Mouse (Mus musculus): ENCODE measurements around the gene AC109138.7. TPM values are rescaled to one million over a fixed set of nuclear protein-coding genes. Genes with fewer than 3 reads are reported as not detected.

AC109138.7 gene
- total RNA-seq (2023): not detected

GRCm38 (mm10) chr19:4214071-4214770 lies at the start of gene AC109138.7, which contains the start of gene Clcf1:
Gene AC109138.7 (plus strand): TSS chr19:4214357.
Gene Clcf1 (plus strand): TSS chr19:4214238.

GRCm38 (mm10) chr19:4175368-4175947 lies 38.7 kb upstream of the AC109138.7 start, which contains the start of gene Carns1:
Gene Carns1 (minus strand): TSS chr19:4175479.

GRCm38 (mm10) chr19:4190831-4191334 lies 23.3 kb upstream of the AC109138.7 start, which contains the start of gene Tbc1d10c:
Gene Tbc1d10c (minus strand): TSS chr19:4191284.

GRCm38 (mm10) chr19:4191528-4192250 lies 22.5 kb upstream of the AC109138.7 start, which contains the start of gene Ppp1ca:
Gene Ppp1ca (plus strand): TSS chr19:4192065.

GRCm38 (mm10) chr19:4201291-4201909 lies 12.8 kb upstream of the AC109138.7 start, which contains the start of gene Rad9a:
Gene Rad9a (minus strand): TSS chr19:4201662.

GRCm38 (mm10) chr19:4231253-4232185 lies 17.4 kb downstream of the AC109138.7 start, which contains the start of gene Pold4:
Gene Pold4 (plus strand): TSS chr19:4231899.

GRCm38 (mm10) chr19:4268566-4269361 lies 54.6 kb downstream of the AC109138.7 start, which contains the start of gene Ssh3:
Gene Ssh3 (minus strand): TSS chr19:4269180.

Other genes starting within 250 kb of the AC109138.7 start
- gene Aldh3b2, start 242.0 kb upstream of the AC109138.7 start, total RNA-seq (2023): not detected
- not detected for gene Acy3, start 227.8 kb upstream of the AC109138.7 start, total RNA-seq (2023)
- not detected for gene Tbx10, start 221.6 kb upstream of the AC109138.7 start, total RNA-seq (2023)
- gene Nudt8, start 213.8 kb upstream of the AC109138.7 start, total RNA-seq (2023): 8.7 TPM
- gene Gm49405, start 213.7 kb upstream of the AC109138.7 start, total RNA-seq (2023): 2.3 TPM
- gene Doc2g, start 211.0 kb upstream of the AC109138.7 start, total RNA-seq (2023): 5.1 TPM
- gene Ndufv1, start 201.6 kb upstream of the AC109138.7 start, total RNA-seq (2023): 109 TPM
- 191 TPM for gene Gstp1, start 176.4 kb upstream of the AC109138.7 start, total RNA-seq (2023)
- 32.5 TPM for gene Gstp2, start 168.3 kb upstream of the AC109138.7 start, total RNA-seq (2023)
- gene Gstp3, start 154.8 kb upstream of the AC109138.7 start, total RNA-seq (2023): 26.6 TPM
- not detected for gene Cabp2, start 132.8 kb upstream of the AC109138.7 start, total RNA-seq (2023)
- 161 TPM for gene Cdk2ap2, start 117.2 kb upstream of the AC109138.7 start, total RNA-seq (2023)
- gene Pitpnm1, start 114.4 kb upstream of the AC109138.7 start, total RNA-seq (2023): 317 TPM
- gene Aip, start 88.5 kb upstream of the AC109138.7 start, total RNA-seq (2023): 134 TPM
- 0.58 TPM for gene Gpr152, start 74.6 kb upstream of the AC109138.7 start, total RNA-seq (2023)
- gene Cabp4, start 70.3 kb upstream of the AC109138.7 start, total RNA-seq (2023): 0.37 TPM
- gene Coro1b, start 65.7 kb upstream of the AC109138.7 start, total RNA-seq (2023): 125 TPM
- 302 TPM for gene Ptprcap, start 60.8 kb upstream of the AC109138.7 start, total RNA-seq (2023)
- 35.9 TPM for gene Rps6kb2, start 51.0 kb upstream of the AC109138.7 start, total RNA-seq (2023)
- gene Carns1, start 38.9 kb upstream of the AC109138.7 start, total RNA-seq (2023): 63.4 TPM
- gene Tbc1d10c, start 23.1 kb upstream of the AC109138.7 start, total RNA-seq (2023): 309 TPM
- 343 TPM for gene Ppp1ca, start 22.3 kb upstream of the AC109138.7 start, total RNA-seq (2023)
- gene Rad9a, start 12.7 kb upstream of the AC109138.7 start, total RNA-seq (2023): 44.6 TPM
- gene Clcf1, start 119 bp upstream of the AC109138.7 start, total RNA-seq (2023): 197 TPM
- 55.7 TPM for gene Pold4, start 17.5 kb downstream of the AC109138.7 start, total RNA-seq (2023)
- 13.6 TPM for gene Ssh3, start 54.8 kb downstream of the AC109138.7 start, total RNA-seq (2023)
- 17.4 TPM for gene Ankrd13d, start 68.8 kb downstream of the AC109138.7 start, total RNA-seq (2023)
- 359 TPM for gene Grk2, start 91.9 kb downstream of the AC109138.7 start, total RNA-seq (2023)
- 152 TPM for gene Kdm2a, start 183.9 kb downstream of the AC109138.7 start, total RNA-seq (2023)
- gene Rhod, start 225.1 kb downstream of the AC109138.7 start, total RNA-seq (2023): 1.2 TPM